Mouse (Mus musculus): ENCODE results near the gene Sox5. TPM values are rescaled to one million over a fixed set of nuclear protein-coding genes. Genes with fewer than 3 reads are reported as not detected.
"Not testable (repeated sequence)": the region's sequence is repeated elsewhere in the genome, so short reads cannot be mapped to it uniquely, and the experiment has no call there.

The Sox5 gene
- total RNA-seq, 2 experiments from 2014 or later: 0.64 to 0.70 TPM

DNA sequence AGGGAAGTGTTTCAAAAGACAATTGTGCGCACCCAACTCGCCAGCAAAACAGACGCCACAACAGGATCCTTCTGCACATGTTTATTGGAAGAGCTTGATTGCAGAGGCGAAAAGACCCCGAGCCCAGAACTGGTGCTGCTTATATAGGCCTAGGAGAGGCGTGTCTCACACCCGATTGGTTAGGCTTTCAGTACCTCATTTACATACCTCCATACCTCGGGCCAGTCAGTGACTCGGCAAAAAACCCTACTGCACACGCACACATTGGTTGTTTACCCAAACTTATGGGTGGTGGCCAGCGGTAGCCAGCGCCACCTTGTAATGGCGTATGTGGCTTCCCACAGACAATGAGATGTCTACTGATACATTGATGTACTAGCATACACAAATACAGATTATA lies 599.3 kb downstream of the Sox5 start:
- DNase-seq: not testable (repeated sequence)

GRCm38 (mm10) chr6:144181083-144181866 lies 600.5 kb downstream of the Sox5 start:
- no peak for DNase-seq

- DNase-seq: no peak
These were observed 602.7 kb downstream of the Sox5 start for GRCm38 (mm10) chr6:144179111-144179510.

GRCm38 (mm10) chr6:144176674-144177073 lies 605.1 kb downstream of the Sox5 start:
- DNase-seq: no peak

GRCm38 (mm10) chr6:144175590-144175989 lies 606.2 kb downstream of the Sox5 start:
- no peak for DNase-seq

DNA sequence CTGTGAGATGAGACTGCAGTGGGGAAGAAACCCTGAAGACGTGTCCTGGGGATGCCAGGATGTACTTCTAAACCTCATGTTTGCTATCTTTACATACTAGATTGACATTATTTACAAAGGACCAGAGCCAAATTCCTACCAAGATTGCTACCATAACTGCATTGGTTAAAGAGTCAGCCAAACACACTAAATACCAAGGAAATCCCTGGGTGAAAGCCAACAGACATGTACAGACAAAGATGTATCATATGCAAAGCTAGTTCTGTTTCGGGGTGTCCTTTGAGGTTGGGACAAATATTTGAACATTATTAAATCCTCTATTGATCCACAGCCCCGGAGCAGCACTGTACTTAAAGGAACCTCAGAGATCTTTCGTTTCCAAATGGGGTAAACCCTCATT lies 611.2 kb downstream of the Sox5 start:
- no peak for DNase-seq

DNA sequence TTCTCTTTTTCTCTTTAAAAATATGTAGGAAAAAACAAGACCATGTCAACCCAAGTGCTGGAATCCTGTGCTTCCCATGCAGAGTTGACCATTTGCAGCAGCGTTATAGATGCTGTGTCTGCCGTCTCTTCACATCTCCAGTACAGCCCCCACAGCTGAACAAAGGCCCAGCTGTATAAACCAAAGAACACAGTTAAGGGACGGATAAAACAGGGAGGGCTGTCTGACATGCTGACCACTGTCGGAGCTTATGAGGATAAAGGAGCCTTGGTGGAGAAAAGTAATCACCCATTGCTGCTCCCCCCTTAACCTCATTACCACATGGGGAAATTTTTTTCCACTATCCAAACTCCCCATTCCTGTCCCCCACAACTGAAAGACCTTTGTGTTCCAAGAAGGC lies 612.0 kb downstream of the Sox5 start:
- no peak for DNase-seq

- no peak for DNase-seq
These were observed 612.9 kb downstream of the Sox5 start for GRCm38 (mm10) chr6:144168696-144169476.

- no peak for DNase-seq
These were observed 614.7 kb downstream of the Sox5 start for GRCm38 (mm10) chr6:144167058-144167457.

- DNase-seq: no peak
These were observed 615.1 kb downstream of the Sox5 start for GRCm38 (mm10) chr6:144166651-144167050.

DNA sequence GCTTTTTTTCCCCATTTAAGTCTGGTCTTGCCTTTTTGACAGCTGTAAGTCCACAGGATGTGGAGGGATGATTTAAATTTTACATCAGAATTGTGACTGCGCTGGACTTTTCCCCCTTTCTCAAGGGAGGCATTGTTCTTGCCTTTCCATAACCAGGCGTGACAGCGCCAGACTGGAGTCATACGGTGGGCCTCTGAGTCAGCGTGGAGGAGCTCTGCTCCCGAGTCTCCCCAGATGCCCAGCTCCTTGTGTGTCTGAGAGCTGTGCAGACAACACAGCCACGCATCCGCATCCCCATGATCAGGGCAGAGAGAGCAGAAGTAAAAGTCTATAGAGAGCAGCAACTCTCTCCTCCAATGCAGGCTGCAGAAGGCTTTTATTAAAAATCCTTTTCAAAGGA lies 615.7 kb downstream of the Sox5 start:
- no peak for DNase-seq

GRCm38 (mm10) chr6:144163501-144163900 lies 618.3 kb downstream of the Sox5 start:
- no peak for DNase-seq

DNA sequence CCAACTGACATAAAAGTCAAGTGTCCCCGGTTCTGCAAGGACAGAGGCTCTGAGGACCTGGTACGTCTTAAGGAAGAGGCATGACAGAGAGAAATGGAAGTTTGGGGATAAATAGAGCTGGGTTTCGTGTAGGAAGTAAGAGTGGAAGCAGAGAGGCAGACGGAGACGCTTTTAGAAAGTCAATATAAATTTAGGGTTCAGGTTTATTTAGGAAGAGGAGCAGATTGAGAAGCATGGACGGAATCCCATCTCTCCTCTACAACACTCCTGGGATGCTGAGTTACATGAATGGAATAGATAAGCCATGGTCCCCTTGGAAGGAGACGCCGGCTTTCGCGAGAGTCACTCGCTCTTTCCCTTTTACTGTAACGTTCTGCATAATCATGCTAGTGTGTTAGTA lies 623.1 kb downstream of the Sox5 start:
- no peak for DNase-seq

GRCm38 (mm10) chr6:144154892-144155424 lies 626.8 kb downstream of the Sox5 start:
- no peak for DNase-seq

GRCm38 (mm10) chr6:144151957-144152356 lies 629.8 kb downstream of the Sox5 start:
- DNase-seq: no peak

DNA sequence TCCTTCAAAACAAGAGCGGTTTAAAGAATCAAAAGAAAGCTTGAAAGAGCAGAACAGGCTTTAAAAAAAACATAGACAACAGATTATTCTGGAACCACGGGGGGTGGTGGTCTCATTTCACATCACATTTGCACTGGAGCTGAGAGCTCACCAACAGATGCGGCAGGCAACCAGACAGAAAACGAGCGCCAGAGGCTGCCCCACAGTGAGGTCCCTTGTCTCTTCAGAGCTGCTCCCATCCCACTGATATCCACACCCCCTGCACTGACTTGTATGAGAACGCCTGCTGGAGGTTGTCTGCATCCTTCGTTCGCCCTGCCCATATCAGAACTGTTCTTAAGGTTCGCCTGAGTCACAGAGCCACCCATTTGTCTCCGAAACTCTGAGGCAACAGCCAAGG lies 630.7 kb downstream of the Sox5 start:
- no peak for DNase-seq

DNA sequence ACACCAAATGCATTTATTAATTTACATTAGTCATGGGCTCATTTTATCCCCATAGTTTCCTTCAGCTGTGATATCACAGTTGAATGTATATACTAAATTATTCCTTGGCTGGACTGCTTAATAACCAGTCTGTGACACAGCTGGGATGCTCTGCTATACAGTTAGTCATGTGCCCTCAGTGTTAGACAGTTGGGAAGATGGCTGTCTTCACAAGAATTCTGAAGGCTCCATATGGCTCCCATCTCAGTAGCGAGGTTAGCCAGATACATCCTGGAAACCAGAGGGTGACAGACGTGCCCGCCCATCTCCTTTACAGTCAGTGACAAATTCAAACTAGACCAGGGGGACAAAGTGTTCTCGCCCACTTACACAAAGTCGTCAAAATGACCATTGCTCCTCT lies 644.4 kb downstream of the Sox5 start:
- DNase-seq: no peak

- no peak for DNase-seq
These were observed 644.9 kb downstream of the Sox5 start for GRCm38 (mm10) chr6:144136894-144137293.

- no peak for DNase-seq
These were observed 651.9 kb downstream of the Sox5 start for GRCm38 (mm10) chr6:144129927-144130326.

DNA sequence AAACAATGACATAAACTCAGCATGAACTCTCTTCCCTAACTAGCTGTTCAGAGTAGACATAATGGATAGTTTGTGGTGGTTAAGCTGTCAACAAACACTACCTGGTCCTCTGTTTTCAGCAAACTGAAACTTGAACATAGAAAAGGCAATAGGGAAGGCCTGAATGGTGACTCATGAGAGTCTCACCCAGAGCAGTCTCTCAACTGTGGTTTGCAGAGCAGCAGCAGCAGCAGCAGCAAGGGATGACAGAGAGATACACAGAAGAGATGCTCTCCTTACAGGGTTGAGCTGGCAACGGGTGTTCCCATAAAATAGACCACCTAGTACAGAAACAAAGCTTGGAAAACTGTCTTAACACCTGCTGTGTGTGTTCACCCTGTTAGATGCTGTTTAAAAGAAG lies 661.8 kb downstream of the Sox5 start:
- no peak for DNase-seq

DNA sequence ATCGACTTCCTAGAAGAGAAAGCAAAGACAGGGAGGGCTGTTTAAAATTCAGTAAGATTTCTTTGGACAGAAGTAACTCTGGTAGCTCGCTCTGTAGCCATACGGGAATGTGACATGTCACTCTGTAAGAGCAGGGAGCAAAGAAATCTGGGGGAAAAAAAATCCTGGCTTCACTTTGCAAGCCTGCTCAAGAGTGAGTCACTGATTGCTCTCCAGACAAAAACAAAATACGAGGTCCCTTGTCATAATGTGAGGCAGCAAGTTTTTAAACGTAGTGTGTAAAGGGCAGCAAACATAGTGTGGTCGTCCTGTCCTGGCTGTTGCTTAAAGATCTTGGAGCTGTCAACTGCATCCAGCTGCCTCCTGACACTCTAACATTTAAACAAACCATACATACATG lies 665.1 kb downstream of the Sox5 start:
- DNase-seq: no peak

- no peak for DNase-seq
These were observed 670.2 kb downstream of the Sox5 start for GRCm38 (mm10) chr6:144111561-144111960.

DNA sequence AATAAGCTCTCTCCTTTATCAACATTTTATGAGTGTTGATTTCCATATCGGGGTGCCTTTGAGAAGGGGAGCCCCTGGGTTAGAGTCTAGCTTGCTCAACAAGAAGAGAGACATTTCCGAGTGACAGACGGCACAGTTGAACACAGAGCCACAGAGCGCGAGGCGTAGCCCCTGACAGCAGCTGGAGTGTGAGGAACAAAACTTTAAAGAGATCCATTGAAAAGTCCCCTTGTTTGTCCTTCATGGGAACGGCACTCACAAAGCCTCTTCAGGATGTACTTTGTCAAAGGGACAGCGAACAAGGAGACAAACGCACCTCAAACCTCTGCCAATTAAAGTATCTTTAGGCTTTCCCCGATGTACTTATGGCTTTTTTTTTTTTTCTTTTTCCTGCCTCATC lies 674.9 kb downstream of the Sox5 start:
- DNase-seq: no peak

All from gastrocnemius, postnatal 25 days (tissue).